In genomic region chr5:111267100-111267499, GRCm38 (mm10) we compare ENCODE assay signal across 11 mouse cellular contexts.
A peak's percentile ranks its signal among the peaks of the same experiment; 100 is the strongest.
DNase-seq lines count a peak whose midpoint lies in the region; ATAC-seq and TF ChIP-seq lines count a peak whose summit lies in the region.
"Had no signal": no experiment of that assay in that cellular context is flagged by ENCODE, and none has a peak within 500 bp of the region (broad histone marks: within the 10 kb centered on the region; RNA-seq: fewer than 3 reads in every experiment).

No protein-coding gene starts in this region.

- H3K36me3 ChIP-seq in hindbrain, embryonic 16.5 days (ENCODE audit: control insufficient read depth, insufficient read depth, low read length) = peaks cover 15% of the 10 kb centered on the region; the same call in 1 of the 2 replicates
- H3K36me3 ChIP-seq in hindbrain, embryonic 12.5 days = peaks cover 33% of the 10 kb centered on the region
- H3K36me3 ChIP-seq in heart, adult 2 months (ENCODE audit: control insufficient read depth, insufficient read depth, low read length) = no peaks in the 10 kb centered on the region

- no peak overlapping the region for H3K4me3 ChIP-seq in hindbrain, embryonic 16.5 days (ENCODE audit: low read length)
- no peak overlapping the region for H3K4me3 ChIP-seq in hindbrain, embryonic 12.5 days
- H3K4me3 ChIP-seq in heart, adult 2 months = no peak overlapping the region

- no peak overlapping the region for H3K4me2 ChIP-seq in hindbrain, embryonic 16.5 days (ENCODE audit: low read length)
- no peak overlapping the region for H3K4me2 ChIP-seq in hindbrain, embryonic 12.5 days (replicated peaks)
- H3K4me2 ChIP-seq: liver, embryonic 11.5 days had no signal

- no peaks in the 10 kb centered on the region for H3K79me2 ChIP-seq in heart, adult 2 months (replicated peaks; ENCODE audit: control insufficient read depth, insufficient read depth, low read length)

- peak; percentile 36; the same call in 1 of the 2 replicates for TF ChIP-seq POLR2A in heart, adult 2 months (IDR thresholded peaks at IDR 0.05; ENCODE audit: insufficient read depth, low read depth, low read length)

- no peak for ATAC-seq in hindbrain, embryonic 16.5 days
- ATAC-seq in hindbrain, embryonic 12.5 days (ENCODE audit: low FRiP score) = no peak

- 0 out of 2 replicates have a peak overlapping the region, but pooled peaks have one; percentile 26 for H3K27ac ChIP-seq in hindbrain, embryonic 16.5 days (ENCODE audit: low read depth, low read length)
- H3K27ac ChIP-seq in hindbrain, embryonic 12.5 days = no peak overlapping the region
- H3K27ac ChIP-seq in heart, adult 2 months = peak overlapping the region; percentile 79

- 68% methylated on average over 3 of the region's 3 CpGs for WGBS in hindbrain, embryonic 16.5 days
- 86% methylated on average over 3 of the region's 3 CpGs for WGBS in hindbrain, embryonic 12.5 days
- WGBS in heart, adult 2 months = 23% methylated on average over 3 of the region's 3 CpGs

- DNase-seq in heart, adult 2 months = peak; percentile 57 to 71
- DNase-seq in kidney, adult 18-20 months = peak; percentile 37
- DNase-seq in lung, postnatal 25 days (ENCODE audit: low spot score) = peak; percentile 90
- DNase-seq in adipocyte (ENCODE audit: low spot score) = no peak
- DNase-seq in liver = no peak
- DNase-seq in spleen, postnatal 14 days (ENCODE audit: low spot score in 2 of 2) = no peak
- DNase-seq: right cerebral cortex, postnatal 14 days; thymus, postnatal 25 days had no signal

- no peak for TF ChIP-seq CTCF in heart, adult 2 months (IDR thresholded peaks at IDR 0.05)

- H3K9ac ChIP-seq in hindbrain, embryonic 16.5 days (ENCODE audit: low read depth, low read length) = no peak overlapping the region
- H3K9ac ChIP-seq in hindbrain, embryonic 12.5 days = no peak overlapping the region
- H3K9ac ChIP-seq in heart, adult 2 months (ENCODE audit: low read depth, low read length) = no peak overlapping the region

- peaks cover 23% of the 10 kb centered on the region for H3K4me1 ChIP-seq in hindbrain, embryonic 16.5 days (ENCODE audit: control insufficient read depth, insufficient read depth, low read depth, low read length)
- H3K4me1 ChIP-seq in hindbrain, embryonic 12.5 days = peaks cover 32% of the 10 kb centered on the region
- peaks cover 61% of the 10 kb centered on the region for H3K4me1 ChIP-seq in heart, adult 2 months (ENCODE audit: control insufficient read depth, insufficient read depth, low read length)

- H3K27me3 ChIP-seq in hindbrain, embryonic 16.5 days (replicated peaks; ENCODE audit: control insufficient read depth, insufficient read depth, low read length) = no peaks in the 10 kb centered on the region
- no peaks in the 10 kb centered on the region for H3K27me3 ChIP-seq in hindbrain, embryonic 12.5 days
- H3K27me3 ChIP-seq in heart, adult 2 months (ENCODE audit: control insufficient read depth, insufficient read depth, low read length) = no peaks in the 10 kb centered on the region

- TF ChIP-seq EP300 in heart, adult 2 months (IDR thresholded peaks at IDR 0.05; ENCODE audit: insufficient read depth, low read depth, low read length) = peak; percentile 96

- no peaks in the 10 kb centered on the region for H3K9me3 ChIP-seq in hindbrain, embryonic 16.5 days (ENCODE audit: control insufficient read depth, low read length)
- H3K9me3 ChIP-seq in hindbrain, embryonic 12.5 days (replicated peaks) = peaks cover 5% of the 10 kb centered on the region

- intact Hi-C loops in heart, adult 2 months (cut with DNase I) = loop anchor here (5.0 kb wide), 2 partner anchors 155 to 480 kb away; no protein-coding TSS in a partner anchor

Comparison
In these comparisons a context has a peak if more than half of its experiments do, and no peak if none do; other contexts are left out.
1. DNase-seq: peak in heart, adult 2 months (2 of 2), kidney, adult 18-20 months (single experiment) and lung, postnatal 25 days (single experiment); none in adipocyte (single experiment), liver (single experiment) and spleen, postnatal 14 days (0 of 2).